Mouse (Mus musculus): ENCODE results near the gene Hhat.

Hhat gene

DNA sequence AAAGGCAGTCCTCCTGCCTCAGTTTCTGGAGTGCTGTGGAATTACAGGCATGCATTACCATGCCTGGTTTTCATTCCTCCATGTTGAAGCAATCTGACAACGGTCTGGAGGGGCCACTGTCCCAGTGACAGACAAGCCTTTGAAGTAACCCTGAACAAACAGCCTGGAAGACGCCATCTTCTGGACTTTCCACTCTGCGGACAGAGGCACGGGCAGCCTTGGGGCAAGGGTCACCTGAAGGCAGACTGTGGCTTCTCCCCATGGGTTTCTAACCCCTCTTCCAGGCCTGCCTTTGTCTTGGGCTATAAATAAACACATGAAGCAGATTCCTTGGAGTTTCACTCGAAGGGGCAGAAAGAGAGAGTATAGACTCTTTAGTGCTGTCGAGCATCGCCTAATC is 167.5 kb downstream of the Hhat start:
- no peak for DNase-seq (ENCODE audit: low read depth, low spot score)
- no peaks in the 10 kb centered on the region for H3K36me3 ChIP-seq (ENCODE audit: control insufficient read depth, insufficient read depth, low read length, poor library complexity, severe bottlenecking)
- H3K27me3 ChIP-seq (ENCODE audit: control insufficient read depth, insufficient read depth, low read length, poor library complexity, severe bottlenecking): no peaks in the 10 kb centered on the region

DNA sequence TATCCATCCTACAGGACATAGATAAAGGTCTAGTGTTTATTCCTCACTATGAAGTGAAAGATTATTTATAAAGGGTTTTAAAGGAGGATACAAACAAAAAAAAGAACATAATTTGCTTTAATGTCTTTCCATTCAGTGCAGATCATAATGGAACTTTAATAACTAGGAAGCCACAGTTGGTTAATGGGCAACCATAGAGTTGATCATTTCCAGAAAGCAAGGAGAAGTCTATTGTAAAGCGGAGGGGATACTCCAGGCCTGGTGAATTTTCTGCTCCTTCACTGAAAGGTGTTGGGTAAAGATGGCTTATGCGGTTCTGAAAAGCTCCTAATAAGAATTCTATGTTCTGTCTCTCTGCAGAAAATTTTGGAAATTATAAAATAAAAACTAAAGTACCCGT is 169.8 kb downstream of the Hhat start:
- H3K36me3 ChIP-seq (ENCODE audit: control insufficient read depth, insufficient read depth, low read length, poor library complexity, severe bottlenecking): no peaks in the 10 kb centered on the region
- no peak for DNase-seq (ENCODE audit: low read depth, low spot score)
- H3K27me3 ChIP-seq (ENCODE audit: control insufficient read depth, insufficient read depth, low read length, poor library complexity, severe bottlenecking): no peaks in the 10 kb centered on the region

DNA sequence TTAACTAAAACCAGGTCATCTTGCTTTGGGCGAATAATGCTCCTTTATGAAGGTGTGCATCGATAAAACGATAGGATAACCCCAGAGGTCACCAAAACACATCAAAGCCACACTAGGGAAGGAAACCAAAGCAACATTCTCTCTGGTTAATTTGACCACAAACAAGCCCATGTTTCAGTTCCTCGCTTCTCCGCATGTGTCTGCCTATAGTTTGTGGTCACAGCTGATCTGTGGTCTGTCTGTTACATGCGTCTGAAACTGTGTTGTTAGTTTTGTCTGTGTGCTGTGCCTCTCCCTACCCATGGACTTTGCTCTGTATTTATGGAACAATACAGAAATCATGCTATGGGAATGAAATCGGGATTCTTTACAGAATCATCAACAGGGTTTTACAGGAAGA is 171.3 kb downstream of the Hhat start:
- H3K36me3 ChIP-seq (ENCODE audit: control insufficient read depth, insufficient read depth, low read length, poor library complexity, severe bottlenecking): no peaks in the 10 kb centered on the region
- H3K27me3 ChIP-seq (ENCODE audit: control insufficient read depth, insufficient read depth, low read length, poor library complexity, severe bottlenecking): no peaks in the 10 kb centered on the region
- peak; percentile 1 for DNase-seq (ENCODE audit: low read depth, low spot score)

DNA sequence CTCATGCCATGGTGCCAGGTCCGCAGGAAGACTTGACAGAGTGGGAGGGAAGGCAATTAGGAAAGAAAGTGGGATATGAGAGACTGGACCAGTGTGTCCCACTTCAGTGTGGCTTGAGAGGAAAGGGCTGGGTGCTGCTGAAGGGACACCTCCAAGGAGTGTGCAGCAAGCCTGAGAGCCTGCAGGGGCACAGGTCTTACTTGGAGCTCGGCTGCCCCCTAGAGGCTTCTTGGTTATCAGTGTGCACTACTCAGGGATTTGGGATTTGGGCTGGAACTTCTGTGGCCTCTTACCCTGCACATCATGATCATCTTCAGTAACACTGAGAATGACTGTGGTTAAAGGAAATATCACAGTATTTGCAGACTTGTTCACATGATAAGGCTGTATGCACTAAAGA is 172.6 kb downstream of the Hhat start:
- Histone ChIP-seq H3K27me3 (ENCODE audit: control insufficient read depth, insufficient read depth, low read length, poor library complexity, severe bottlenecking) (no peaks in the 10 kb centered on the region), H3K36me3 (ENCODE audit: control insufficient read depth, insufficient read depth, low read length, poor library complexity, severe bottlenecking) (no peaks in the 10 kb centered on the region)
- peak; percentile 41 for DNase-seq (ENCODE audit: low read depth, low spot score)

DNA sequence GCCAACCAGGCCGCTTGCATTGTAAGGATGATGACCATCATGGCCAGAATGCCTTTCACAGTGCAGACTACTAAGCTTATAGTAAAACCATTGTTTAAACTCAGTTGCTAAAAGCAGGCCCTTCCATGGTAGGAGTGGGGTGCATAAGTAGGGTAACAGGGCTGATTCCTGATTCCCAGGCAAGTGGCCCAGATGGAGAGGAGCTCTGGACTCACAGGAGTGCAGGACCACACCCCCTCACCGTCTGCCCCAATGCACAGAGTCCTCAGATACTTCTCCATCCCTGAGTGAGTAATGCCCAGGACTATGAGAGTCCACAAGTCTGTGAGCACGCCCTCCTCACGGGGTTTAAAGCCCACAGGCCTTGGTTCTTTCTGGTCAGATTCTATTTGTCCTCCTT is 175.6 kb downstream of the Hhat start:
- no peaks in the 10 kb centered on the region for H3K36me3 ChIP-seq (ENCODE audit: control insufficient read depth, insufficient read depth, low read length, poor library complexity, severe bottlenecking)
- DNase-seq (ENCODE audit: low read depth, low spot score): no peak
- H3K27me3 ChIP-seq (ENCODE audit: control insufficient read depth, insufficient read depth, low read length, poor library complexity, severe bottlenecking): no peaks in the 10 kb centered on the region

DNA sequence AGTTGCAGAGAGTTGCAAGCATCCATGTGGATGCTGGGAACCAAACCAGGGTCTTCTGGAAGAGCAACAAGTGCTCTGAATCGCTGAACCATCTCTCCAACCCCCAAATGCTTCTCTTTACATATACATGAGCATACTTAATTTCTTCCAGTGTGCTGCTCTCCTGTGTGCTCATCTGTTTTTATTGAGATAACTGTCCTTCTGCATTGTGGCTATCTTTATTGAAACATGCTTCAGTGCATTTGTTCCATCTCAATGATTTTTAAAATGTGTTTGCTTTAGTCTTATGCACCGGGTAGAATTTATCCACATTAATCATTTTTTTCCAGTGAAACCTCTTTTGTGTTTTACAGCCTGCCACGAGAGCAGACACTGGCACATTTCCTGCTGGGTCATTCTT is 177.5 kb downstream of the Hhat start:
- no peak for DNase-seq (ENCODE audit: low read depth, low spot score)
- Histone ChIP-seq H3K27me3 (ENCODE audit: control insufficient read depth, insufficient read depth, low read length, poor library complexity, severe bottlenecking) (no peaks in the 10 kb centered on the region), H3K36me3 (ENCODE audit: control insufficient read depth, insufficient read depth, low read length, poor library complexity, severe bottlenecking) (no peaks in the 10 kb centered on the region)

DNA sequence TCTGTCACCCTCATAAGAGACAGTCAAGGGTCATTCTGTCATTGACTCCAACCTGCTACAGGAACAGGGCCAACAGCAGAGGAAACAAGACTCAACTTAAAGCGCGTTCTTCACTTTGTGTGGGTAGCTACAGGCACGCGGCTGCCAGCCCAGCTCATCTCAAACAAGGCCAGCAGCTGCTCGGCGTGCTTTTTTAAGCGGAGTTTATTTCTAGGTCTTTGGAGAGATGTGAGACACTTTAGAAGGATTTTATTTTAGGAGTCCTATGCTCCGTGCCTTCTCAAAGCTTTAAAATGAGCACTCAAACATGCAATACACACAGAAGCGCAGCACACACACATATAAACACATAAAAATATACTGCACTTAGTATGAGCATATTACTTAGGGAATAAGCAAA is 183.6 kb downstream of the Hhat start:
- no peaks in the 10 kb centered on the region for H3K27me3 ChIP-seq (ENCODE audit: control insufficient read depth, insufficient read depth, low read length, poor library complexity, severe bottlenecking)
- DNase-seq (ENCODE audit: low read depth, low spot score): no peak

DNA sequence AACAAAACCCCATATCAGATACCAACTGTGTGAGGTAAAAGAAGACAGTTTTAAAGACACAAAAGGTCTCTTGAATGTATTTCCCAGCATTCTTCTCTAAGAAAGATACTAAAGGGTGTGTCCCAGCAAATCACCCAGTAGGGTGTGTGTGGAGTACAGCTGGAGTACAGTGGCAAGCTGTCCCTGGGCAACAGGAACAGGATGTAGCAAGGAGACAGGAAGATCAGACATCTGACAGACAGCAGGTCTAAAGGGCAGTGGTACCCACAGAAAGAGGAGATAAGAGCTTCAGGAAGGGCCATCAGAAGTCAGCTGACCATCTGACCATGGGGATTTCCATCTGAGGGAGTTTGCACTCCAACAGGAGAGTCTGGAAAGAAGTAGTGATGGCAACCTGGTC is 185.7 kb downstream of the Hhat start:
- Histone ChIP-seq H3K27me3 (ENCODE audit: control insufficient read depth, insufficient read depth, low read length, poor library complexity, severe bottlenecking) (no peaks in the 10 kb centered on the region), H3K36me3 (ENCODE audit: control insufficient read depth, insufficient read depth, low read length, poor library complexity, severe bottlenecking) (no peaks in the 10 kb centered on the region)
- no peak for DNase-seq (ENCODE audit: low read depth, low spot score)

More for the DNA sequence above, 183.6 kb downstream of the Hhat start:
- no peaks in the 10 kb centered on the region for H3K36me3 ChIP-seq (ENCODE audit: control insufficient read depth, insufficient read depth, low read length, poor library complexity, severe bottlenecking)

DNA sequence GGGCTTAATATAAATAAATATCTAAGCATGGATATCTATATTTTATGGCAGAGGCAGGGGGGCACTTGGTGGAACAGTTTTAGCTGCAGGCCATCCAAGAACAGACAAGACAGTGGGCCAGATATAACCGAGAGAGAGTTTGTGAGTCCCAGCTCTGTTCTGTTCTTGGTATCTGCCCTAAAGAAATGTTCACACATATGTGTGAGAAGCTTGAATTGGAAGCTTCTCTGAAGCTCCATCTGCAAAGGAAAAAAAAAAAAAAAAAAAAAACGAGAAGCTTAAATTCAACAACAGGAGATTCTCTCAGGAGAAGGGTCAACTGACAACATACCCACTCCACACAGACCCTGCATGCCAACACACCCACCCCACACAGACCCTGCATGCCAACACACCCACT is 188.1 kb downstream of the Hhat start:
- Histone ChIP-seq H3K27me3 (ENCODE audit: control insufficient read depth, insufficient read depth, low read length, poor library complexity, severe bottlenecking) (no peaks in the 10 kb centered on the region), H3K36me3 (ENCODE audit: control insufficient read depth, insufficient read depth, low read length, poor library complexity, severe bottlenecking) (no peaks in the 10 kb centered on the region)
- DNase-seq (ENCODE audit: low read depth, low spot score): no peak

DNA sequence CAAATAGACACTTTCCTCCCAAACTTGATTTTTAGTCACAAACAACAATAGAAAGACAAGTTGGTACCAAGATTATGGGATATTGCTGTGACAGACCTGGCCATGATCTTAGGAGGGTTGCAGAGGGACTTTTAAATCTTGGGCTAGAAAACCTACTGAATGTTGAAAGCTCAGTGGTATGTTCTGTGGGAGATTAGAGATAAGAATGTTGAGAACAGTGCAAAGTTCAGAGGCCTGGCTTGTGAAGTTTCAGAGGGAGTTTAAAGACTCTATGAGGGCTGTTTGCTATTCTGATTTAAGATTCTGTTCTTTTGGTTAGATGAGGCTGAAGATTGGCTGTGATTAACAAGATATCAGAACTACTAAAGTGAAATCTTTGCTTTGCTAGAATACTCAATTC is 206.3 kb downstream of the Hhat start:
- Histone ChIP-seq H3K36me3 (ENCODE audit: control insufficient read depth, insufficient read depth, low read length, poor library complexity, severe bottlenecking) (no peaks in the 10 kb centered on the region), H3K27me3 (ENCODE audit: control insufficient read depth, insufficient read depth, low read length, poor library complexity, severe bottlenecking) (no peaks in the 10 kb centered on the region; the same call in 1 of the 2 replicates)
- DNase-seq (ENCODE audit: low read depth, low spot score): no peak

DNA sequence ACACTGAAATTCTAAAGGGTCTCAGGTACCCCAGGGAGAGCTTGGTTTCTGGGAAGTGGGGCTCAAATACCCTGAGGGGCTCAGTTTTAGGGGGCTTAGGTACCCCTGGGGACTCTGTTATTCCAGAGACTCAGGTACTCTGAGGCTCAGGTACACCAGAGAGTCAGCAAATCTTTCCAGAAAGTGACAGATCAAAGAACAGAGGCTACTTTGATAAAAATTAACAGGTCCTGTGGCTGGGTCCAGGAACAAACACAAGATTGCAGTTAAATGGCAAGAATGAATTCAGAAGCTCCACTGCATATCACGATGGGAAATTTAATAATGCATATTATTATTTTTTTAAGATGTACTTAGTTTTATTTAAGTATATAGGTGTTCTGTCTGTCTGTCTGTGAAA is 211.7 kb downstream of the Hhat start:
- H3K27me3 ChIP-seq (ENCODE audit: control insufficient read depth, insufficient read depth, low read length, poor library complexity, severe bottlenecking): no peaks in the 10 kb centered on the region
- H3K36me3 ChIP-seq (ENCODE audit: control insufficient read depth, insufficient read depth, low read length, poor library complexity, severe bottlenecking): no peaks in the 10 kb centered on the region
- DNase-seq (ENCODE audit: low read depth, low spot score): no peak

DNA sequence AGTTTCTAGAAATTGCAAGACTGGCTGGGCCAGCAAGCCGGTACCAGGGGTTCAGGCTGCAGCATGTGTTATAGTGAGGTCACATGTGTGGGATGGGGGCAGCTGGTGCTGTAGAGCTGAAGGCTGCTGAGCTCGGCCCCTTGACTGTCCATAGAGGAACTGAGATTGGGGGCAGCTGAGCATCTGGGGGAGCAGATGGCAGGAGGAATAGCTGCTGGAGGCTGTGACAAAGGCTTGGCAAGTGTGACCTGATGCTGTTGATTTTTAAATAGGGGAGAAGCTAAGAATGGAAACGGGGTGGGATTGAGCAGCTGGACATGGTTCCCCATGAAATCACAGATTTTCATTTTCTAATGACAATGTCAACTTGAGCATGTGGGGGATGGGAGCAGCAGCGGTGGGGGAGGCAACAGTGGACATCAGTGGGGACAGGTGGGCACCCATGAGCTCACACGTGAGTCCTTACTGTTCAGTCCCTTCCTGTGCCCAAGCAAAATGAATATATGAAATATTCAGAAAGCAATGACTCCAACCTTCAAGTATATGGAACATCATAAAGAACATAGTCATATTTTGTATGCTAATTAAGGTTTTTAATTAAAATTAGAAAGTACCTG is 212.9 kb downstream of the Hhat start:
- DNase-seq (ENCODE audit: low read depth, low spot score): no peak
- Histone ChIP-seq H3K36me3 (ENCODE audit: control insufficient read depth, insufficient read depth, low read length, poor library complexity, severe bottlenecking) (no peaks in the 10 kb centered on the region), H3K27me3 (ENCODE audit: control insufficient read depth, insufficient read depth, low read length, poor library complexity, severe bottlenecking) (no peaks in the 10 kb centered on the region)

DNA sequence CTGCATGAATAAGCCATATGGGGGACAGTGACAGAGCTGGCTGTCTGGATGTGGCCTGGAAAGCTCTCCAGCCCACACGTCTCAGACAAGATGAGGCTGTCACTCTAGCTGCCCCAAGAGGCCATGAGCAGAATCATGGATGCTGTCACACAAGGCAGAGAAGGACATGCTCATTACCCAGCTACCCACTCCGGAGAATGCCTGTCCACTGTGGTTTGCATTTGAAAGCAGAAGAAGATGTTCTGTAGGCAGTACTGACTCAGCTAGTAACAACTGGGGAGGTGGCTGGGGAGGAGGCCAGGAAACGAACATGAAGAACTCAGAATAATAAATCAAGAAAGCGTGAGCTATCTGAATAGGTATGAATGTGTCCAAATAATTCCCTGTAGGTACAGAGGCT is 215.5 kb downstream of the Hhat start:
- H3K27me3 ChIP-seq (ENCODE audit: control insufficient read depth, insufficient read depth, low read length, poor library complexity, severe bottlenecking): no peaks in the 10 kb centered on the region
- no peak for DNase-seq (ENCODE audit: low read depth, low spot score)
- H3K36me3 ChIP-seq (ENCODE audit: control insufficient read depth, insufficient read depth, low read length, poor library complexity, severe bottlenecking): no peaks in the 10 kb centered on the region

DNA sequence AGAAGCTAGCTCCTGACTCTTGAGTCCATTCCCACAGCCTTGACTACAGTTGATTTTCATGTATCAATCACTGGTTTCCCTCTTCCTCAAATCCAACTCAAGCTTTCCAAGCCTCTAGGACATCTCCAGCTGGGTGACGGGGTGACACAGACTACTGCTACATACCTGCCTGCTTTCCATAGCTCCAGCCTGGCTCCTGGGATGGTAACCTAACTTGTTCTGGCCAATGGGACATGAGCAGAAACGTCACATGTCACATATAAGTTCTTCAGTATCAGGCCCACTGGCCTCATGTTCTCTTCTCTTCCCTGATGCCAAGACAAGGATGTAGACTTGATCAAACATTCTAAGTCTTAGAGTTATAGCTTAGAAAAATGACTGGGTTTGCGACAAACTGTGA is 220.5 kb downstream of the Hhat start:
- no peaks in the 10 kb centered on the region for H3K27me3 ChIP-seq (ENCODE audit: control insufficient read depth, insufficient read depth, low read length, poor library complexity, severe bottlenecking)
- DNase-seq (ENCODE audit: low read depth, low spot score): no peak
- no peaks in the 10 kb centered on the region for H3K36me3 ChIP-seq (ENCODE audit: control insufficient read depth, insufficient read depth, low read length, poor library complexity, severe bottlenecking)

DNA sequence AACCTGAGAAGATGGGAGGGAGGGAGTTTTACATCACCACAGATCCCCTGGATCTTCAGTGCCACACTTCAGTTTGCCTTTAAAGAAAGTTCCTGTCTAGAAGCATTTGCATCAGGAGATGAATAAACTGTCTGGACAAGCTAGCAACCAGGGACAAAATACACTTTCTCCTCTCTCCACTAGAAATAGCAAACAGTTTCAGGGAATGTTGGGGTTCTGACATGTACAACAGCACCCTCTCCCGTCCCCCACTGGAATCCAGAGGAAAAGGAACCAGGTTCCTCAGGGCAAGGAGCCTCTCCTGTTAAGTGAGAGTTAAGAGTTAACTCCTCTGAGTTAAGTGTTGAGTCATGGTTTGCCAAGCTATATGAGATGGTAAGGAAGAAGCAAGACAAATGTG is 224.2 kb downstream of the Hhat start:
- H3K36me3 ChIP-seq (ENCODE audit: control insufficient read depth, insufficient read depth, low read length, poor library complexity, severe bottlenecking): no peaks in the 10 kb centered on the region
- no peak for DNase-seq (ENCODE audit: low read depth, low spot score)
- H3K27me3 ChIP-seq (ENCODE audit: control insufficient read depth, insufficient read depth, low read length, poor library complexity, severe bottlenecking): no peaks in the 10 kb centered on the region

DNA sequence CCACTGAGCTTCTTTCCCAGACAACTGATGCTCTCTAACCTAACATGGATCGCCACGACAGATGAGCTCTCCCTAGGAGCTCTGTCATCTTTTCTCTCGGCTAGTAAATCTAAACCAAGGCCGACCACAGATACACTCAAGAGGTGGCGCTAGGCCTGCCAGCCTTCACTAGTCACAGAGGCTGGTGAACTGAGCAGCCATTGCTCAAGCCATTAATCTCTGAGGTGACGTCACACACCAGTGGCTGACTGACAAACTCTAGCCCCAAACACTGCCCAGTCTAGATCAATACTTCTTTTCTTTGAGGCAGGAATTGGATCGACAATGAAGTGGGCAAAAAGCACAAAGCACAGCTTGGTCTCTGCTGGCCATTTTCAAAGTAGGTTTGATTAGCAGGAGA is 226.1 kb downstream of the Hhat start:
- no peak for DNase-seq (ENCODE audit: low read depth, low spot score)
- H3K36me3 ChIP-seq (ENCODE audit: control insufficient read depth, insufficient read depth, low read length, poor library complexity, severe bottlenecking): no peaks in the 10 kb centered on the region
- H3K27me3 ChIP-seq (ENCODE audit: control insufficient read depth, insufficient read depth, low read length, poor library complexity, severe bottlenecking): no peaks in the 10 kb centered on the region

Data from splenic B cell, adult 2 months (primary cell).